In genomic region chr5:139418110-139418509, GRCm38 (mm10) we compare ENCODE assay signal across 11 mouse cellular contexts. TPM values are rescaled to one million over a fixed set of nuclear protein-coding genes. Genes with fewer than 3 reads are reported as not detected.
DNase-seq lines count a peak whose midpoint lies in the region; ATAC-seq and TF ChIP-seq lines count a peak whose summit lies in the region.
"Had no signal": no experiment of that assay in that cellular context is flagged by ENCODE, and none has a peak within 500 bp of the region (broad histone marks: within the 10 kb centered on the region; RNA-seq: fewer than 3 reads in every experiment).

No protein-coding gene starts in this region.

- H3K36me3 ChIP-seq in neural tube, embryonic 11.5 days (ENCODE audit: control insufficient read depth, insufficient read depth, low read length), result no peaks in the 10 kb centered on the region
- no peaks in the 10 kb centered on the region for H3K36me3 ChIP-seq in forebrain, embryonic 15.5 days
- no peaks in the 10 kb centered on the region for H3K36me3 ChIP-seq in hindbrain, postnatal 0 days (ENCODE audit: insufficient read depth, low read length)
- no peaks in the 10 kb centered on the region for H3K36me3 ChIP-seq in neural tube, embryonic 14.5 days (ENCODE audit: control insufficient read depth, insufficient read depth, low read length)

- TF ChIP-seq CTCF in hindbrain, postnatal 0 days (IDR thresholded peaks at IDR 0.05; ENCODE audit: low read depth), result no peak

- WGBS in neural tube, embryonic 11.5 days, result 38% methylated on average over 2 of the region's 2 CpGs
- 45% methylated on average over 2 of the region's 2 CpGs for WGBS in forebrain, embryonic 15.5 days
- 43% methylated on average over 2 of the region's 2 CpGs for WGBS in hindbrain, postnatal 0 days
- 30% methylated on average over 2 of the region's 2 CpGs for WGBS in neural tube, embryonic 14.5 days

- no peak overlapping the region for H3K4me2 ChIP-seq in neural tube, embryonic 11.5 days (ENCODE audit: low read depth)
- H3K4me2 ChIP-seq in forebrain, embryonic 15.5 days (replicated peaks), result no peak overlapping the region
- no peak overlapping the region for H3K4me2 ChIP-seq in hindbrain, postnatal 0 days (ENCODE audit: low read depth, low read length)
- H3K4me2 ChIP-seq in neural tube, embryonic 14.5 days (ENCODE audit: low read depth, low read length), result no peak overlapping the region

- ATAC-seq in neural tube, embryonic 11.5 days (ENCODE audit: insufficient read depth, low FRiP score, low TSS enrichment), result no peak
- ATAC-seq in forebrain, embryonic 15.5 days (replicated peaks), result no peak
- no peak for ATAC-seq in hindbrain, postnatal 0 days
- no peak for ATAC-seq in neural tube, embryonic 14.5 days (ENCODE audit: low read depth)
- ATAC-seq: intestine, postnatal 0 days had no signal

- peak overlapping the region; percentile 18; the same call in 1 of the 2 replicates for H3K9ac ChIP-seq in neural tube, embryonic 11.5 days (ENCODE audit: low read length)
- H3K9ac ChIP-seq in forebrain, embryonic 15.5 days (replicated peaks), result no peak overlapping the region
- H3K9ac ChIP-seq in hindbrain, postnatal 0 days (replicated peaks; ENCODE audit: low read length), result no peak overlapping the region
- no peak overlapping the region for H3K9ac ChIP-seq in neural tube, embryonic 14.5 days (replicated peaks; ENCODE audit: low read depth, low read length)

- no peak for DNase-seq in neural tube, embryonic 11.5 days (ENCODE audit: low spot score)
- DNase-seq in neural tube, embryonic 10.5 days (ENCODE audit: extremely low spot score, low spot score), result no peak
- DNase-seq in hindbrain, postnatal 0 days (ENCODE audit: low spot score), result no peak
- DNase-seq in adrenal gland, adult 18-20 months (ENCODE audit: low spot score in 2 of 2), result no peak
- DNase-seq in c-Kit-positive CD71-positive TER-119-positive erythroid progenitor cells, embryonic 14.5 days (ENCODE audit: low spot score), result no peak
- DNase-seq: adrenal gland, postnatal 25 days; cerebellum, adult 11 months; lung, postnatal 10 days had no signal

- H3K9me3 ChIP-seq in neural tube, embryonic 11.5 days (ENCODE audit: control insufficient read depth, low read length), result 0 out of 2 replicates have a peak, but pooled peaks cover 2% of the 10 kb centered on the region
- H3K9me3 ChIP-seq in forebrain, embryonic 15.5 days, result no peaks in the 10 kb centered on the region
- H3K9me3 ChIP-seq in hindbrain, postnatal 0 days (ENCODE audit: low read length), result no peaks in the 10 kb centered on the region
- no peaks in the 10 kb centered on the region for H3K9me3 ChIP-seq in neural tube, embryonic 14.5 days (ENCODE audit: control insufficient read depth, low read length)

- peak overlapping the region; percentile 82 for H3K27ac ChIP-seq in neural tube, embryonic 11.5 days (ENCODE audit: low read depth, low read length)
- H3K27ac ChIP-seq in forebrain, embryonic 15.5 days (replicated peaks), result peak overlapping the region; percentile 65
- H3K27ac ChIP-seq in hindbrain, postnatal 0 days, result peak overlapping the region; percentile 68; the same call in 1 of the 2 replicates
- H3K27ac ChIP-seq in neural tube, embryonic 14.5 days (ENCODE audit: low read depth, low read length), result peak overlapping the region; percentile 81

- H3K4me3 ChIP-seq in neural tube, embryonic 11.5 days (ENCODE audit: low read depth, low read length), result no peak overlapping the region
- no peak overlapping the region for H3K4me3 ChIP-seq in forebrain, embryonic 15.5 days
- no peak overlapping the region for H3K4me3 ChIP-seq in hindbrain, postnatal 0 days (ENCODE audit: low read length)
- no peak overlapping the region for H3K4me3 ChIP-seq in neural tube, embryonic 14.5 days (ENCODE audit: low read depth, low read length)

- peaks cover 17% of the 10 kb centered on the region for H3K4me1 ChIP-seq in neural tube, embryonic 11.5 days (ENCODE audit: control insufficient read depth, insufficient read depth, low read length)
- peaks cover 35% of the 10 kb centered on the region for H3K4me1 ChIP-seq in forebrain, embryonic 15.5 days
- peaks cover 24% of the 10 kb centered on the region for H3K4me1 ChIP-seq in hindbrain, postnatal 0 days (ENCODE audit: insufficient read depth, low read length)
- H3K4me1 ChIP-seq in neural tube, embryonic 14.5 days (ENCODE audit: control insufficient read depth, insufficient read depth, low read length), result peaks cover 22% of the 10 kb centered on the region

- no peaks in the 10 kb centered on the region for H3K27me3 ChIP-seq in neural tube, embryonic 11.5 days (ENCODE audit: control insufficient read depth, insufficient read depth, low read length)
- no peaks in the 10 kb centered on the region for H3K27me3 ChIP-seq in forebrain, embryonic 15.5 days
- H3K27me3 ChIP-seq in hindbrain, postnatal 0 days (ENCODE audit: insufficient read depth, low read length), result no peaks in the 10 kb centered on the region
- H3K27me3 ChIP-seq in neural tube, embryonic 14.5 days (ENCODE audit: control insufficient read depth, insufficient read depth, low read length), result no peaks in the 10 kb centered on the region

RNA-seq across cellular contexts. Expression of gene Gper1, which starts 4.8 kb away (rescaled TPM):
- polyA plus RNA-seq in neural tube, embryonic 11.5 days (2014; fragmentation: Nextera tagmentation; extraction: Ambion mirVana), result 2.9 and 4.4 TPM in 2 replicates
- polyA plus RNA-seq in forebrain, embryonic 15.5 days (2015; fragmentation: Nextera tagmentation; extraction: Ambion mirVana), result 7.3 and 8.2 TPM in 2 replicates
- total RNA-seq in hindbrain, postnatal 0 days (2014; rRNA removed), result 5.8 and 9.6 TPM in 2 replicates
- polyA plus RNA-seq in hindbrain, postnatal 0 days (2015; fragmentation: Nextera tagmentation; extraction: Ambion mirVana), result 5.6 and 6.2 TPM in 2 replicates
- polyA plus RNA-seq in neural tube, embryonic 14.5 days (2014; fragmentation: Nextera tagmentation; extraction: Ambion mirVana), result 6.2 and 9.5 TPM in 2 replicates
- total RNA-seq in adrenal gland, adult 18-20 months (2021), result 1 to 10 TPM; 3.3 to 4.9 TPM

RNA-seq across cellular contexts. Expression of gene C130050O18Rik, which starts 13.0 kb away (rescaled TPM):
- 0.18 and 0.36 TPM in 2 replicates for polyA plus RNA-seq in neural tube, embryonic 11.5 days (2014; fragmentation: Nextera tagmentation; extraction: Ambion mirVana)
- 0.13 and 0.20 TPM in 2 replicates for polyA plus RNA-seq in forebrain, embryonic 15.5 days (2015; fragmentation: Nextera tagmentation; extraction: Ambion mirVana)
- 1.1 TPM in 1 of 2 replicates, not detected in the other for total RNA-seq in hindbrain, postnatal 0 days (2014; rRNA removed)
- polyA plus RNA-seq in hindbrain, postnatal 0 days (2015; fragmentation: Nextera tagmentation; extraction: Ambion mirVana), result 0.34 TPM in 1 of 2 replicates, not detected in the other
- polyA plus RNA-seq in neural tube, embryonic 14.5 days (2014; fragmentation: Nextera tagmentation; extraction: Ambion mirVana), result 0.17 and 0.23 TPM in 2 replicates
- under 1 TPM; 0.53 to 0.93 TPM for total RNA-seq in adrenal gland, adult 18-20 months (2021)

RNA-seq across cellular contexts. Expression of gene Gpr146, which starts 40.6 kb away (rescaled TPM):
- 2.4 TPM in 2 replicates for polyA plus RNA-seq in neural tube, embryonic 11.5 days (2014; fragmentation: Nextera tagmentation; extraction: Ambion mirVana)
- polyA plus RNA-seq in forebrain, embryonic 15.5 days (2015; fragmentation: Nextera tagmentation; extraction: Ambion mirVana), result 1.3 and 1.5 TPM in 2 replicates
- total RNA-seq in hindbrain, postnatal 0 days (2014; rRNA removed), result 8.1 and 10.1 TPM in 2 replicates
- polyA plus RNA-seq in hindbrain, postnatal 0 days (2015; fragmentation: Nextera tagmentation; extraction: Ambion mirVana), result 3.7 and 4.4 TPM in 2 replicates
- 1.8 and 2.2 TPM in 2 replicates for polyA plus RNA-seq in neural tube, embryonic 14.5 days (2014; fragmentation: Nextera tagmentation; extraction: Ambion mirVana)
- 10 to 100 TPM; 11.0 to 23.9 TPM for total RNA-seq in adrenal gland, adult 18-20 months (2021)

RNA-seq across cellular contexts. Expression of gene 3110082I17Rik, which starts 42.2 kb away (rescaled TPM):
- 32.0 and 37.6 TPM in 2 replicates for polyA plus RNA-seq in neural tube, embryonic 11.5 days (2014; fragmentation: Nextera tagmentation; extraction: Ambion mirVana)
- 20.4 and 21.0 TPM in 2 replicates for polyA plus RNA-seq in forebrain, embryonic 15.5 days (2015; fragmentation: Nextera tagmentation; extraction: Ambion mirVana)
- 6.1 and 12.8 TPM in 2 replicates for total RNA-seq in hindbrain, postnatal 0 days (2014; rRNA removed)
- 17.1 and 18.2 TPM in 2 replicates for polyA plus RNA-seq in hindbrain, postnatal 0 days (2015; fragmentation: Nextera tagmentation; extraction: Ambion mirVana)
- 11.7 and 12.1 TPM in 2 replicates for polyA plus RNA-seq in neural tube, embryonic 14.5 days (2014; fragmentation: Nextera tagmentation; extraction: Ambion mirVana)
- 1 to 10 TPM; 8.0 to 8.4 TPM for total RNA-seq in adrenal gland, adult 18-20 months (2021)
